Mouse (Mus musculus) spleen, adult 2 months (tissue): ENCODE data around the gene Rela. TPM values are rescaled to one million over a fixed set of nuclear protein-coding genes. Genes with fewer than 3 reads are reported as not detected.

Experiments
- DNase-seq, 2 experiments: peaks; one replicate each; pipeline versions ENCODE4 v3.0.0 to v3.0.0-alpha.2; 2012 to 2021; ENCODE audit warnings: low spot score in 2 of 2, low read depth in 1 of 2
- H3K27ac ChIP-seq: fragments of 200-500 bp; 2 replicates; pipeline ENCODE4 v1.5.1; 2012; ENCODE audit warnings: low read length, inconsistent platforms; ENCODE audit not compliant: insufficient read depth
- H3K27me3 ChIP-seq: fragments of 200-500 bp; 2 replicates; pipeline ENCODE4 v1.6.1; 2012; ENCODE audit warnings: mild to moderate bottlenecking, moderate library complexity, low read length, inconsistent platforms; ENCODE audit not compliant: control insufficient read depth, insufficient read depth
- H3K36me3 ChIP-seq: fragments of 200-500 bp; 2 replicates; pipeline ENCODE4 v1.6.1; 2012; ENCODE audit warnings: mild to moderate bottlenecking, low read length, inconsistent platforms; ENCODE audit not compliant: control insufficient read depth, insufficient read depth
- H3K4me1 ChIP-seq: fragments of 200-500 bp; 2 replicates; pipeline ENCODE4 v1.6.1; 2011; ENCODE audit warnings: inconsistent platforms; ENCODE audit not compliant: control insufficient read depth, insufficient read depth, insufficient read length
- H3K4me3 ChIP-seq: fragments of 200-500 bp; 2 replicates; pipeline ENCODE4 v1.5.1; 2011; ENCODE audit warnings: mild to moderate bottlenecking, inconsistent platforms; ENCODE audit not compliant: insufficient read depth, insufficient read length; ENCODE audit errors: extremely low read depth
- CTCF ChIP-seq: fragments of 200-500 bp; IDR thresholded peaks from 2 replicates; pipeline ENCODE4 v1.5.1; 2011; ENCODE audit warnings: mild to moderate bottlenecking, inconsistent platforms; ENCODE audit not compliant: insufficient read depth, insufficient read length, insufficient replicate concordance; ENCODE audit errors: extremely low read depth
- POLR2A ChIP-seq: fragments of 200-500 bp; IDR thresholded peaks from 2 replicates; pipeline ENCODE4 v1.6.1; 2011; ENCODE audit warnings: low read depth, low read length, inconsistent platforms
- WGBS: fragments of 180-500 bp; shearing (Covaris S2); methylation state at CpG from one replicate; pipeline ENCODE4 v1.1.7; 2018; 5-methylcytosine and 5-hydroxymethylcytosine counted together
- polyA plus RNA-seq: library from polyadenylated mRNA; depleted of rRNA; stranded (reverse); fragments of >200 nt; gene quantifications from 2 replicates; pipeline ENCODE4 v1.2.3, GENCODE M21; 2012; rRNA removed

Rela gene
- polyA plus RNA-seq, 1 experiment, result 87.1 TPM

DNA sequence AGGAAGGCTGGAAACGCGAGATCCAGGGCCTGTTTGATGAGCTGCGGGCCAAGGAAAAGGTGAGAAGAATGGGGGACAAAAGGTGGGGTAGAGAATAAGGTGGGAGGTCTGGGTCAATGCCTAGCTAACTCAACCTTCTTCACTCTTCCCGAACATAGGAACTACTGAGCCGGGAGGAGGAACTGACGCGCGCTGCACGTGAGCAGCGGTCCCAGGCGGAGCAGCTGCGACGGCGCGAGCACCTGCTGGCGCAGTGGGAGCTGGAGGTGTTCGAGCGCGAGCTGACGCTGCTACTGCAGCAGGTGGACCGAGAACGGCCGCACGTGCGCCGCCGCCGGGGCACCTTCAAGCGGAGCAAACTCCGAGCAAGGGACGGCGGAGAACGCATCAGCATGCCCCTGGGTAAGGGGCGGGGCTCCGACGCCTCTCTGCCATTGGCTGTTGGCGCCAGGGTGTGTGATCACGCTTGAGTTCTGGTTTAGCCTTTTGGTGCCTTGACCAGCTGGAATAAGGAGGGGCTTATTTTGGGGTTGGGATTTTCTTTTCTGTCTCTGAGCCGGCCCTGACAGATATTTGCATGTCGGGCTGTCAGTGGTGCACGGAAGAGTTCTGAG lies 58.7 kb downstream of the Rela start:
- Histone ChIP-seq H3K4me1 (peaks cover 10% of the 10 kb centered on the region; the same call in 1 of the 2 replicates), H3K4me3 (no peak overlapping the region), H3K36me3 (peaks cover 69% of the 10 kb centered on the region), H3K27me3 (no peaks in the 10 kb centered on the region), H3K27ac (no peak overlapping the region)
- TF ChIP-seq CTCF (no peak), POLR2A (no peak)
- DNase-seq, result no peak
- 94% methylated on average over 41 of the region's 41 CpGs for WGBS

Other genes starting within 250 kb of the Rela start
- gene Sart1, start 248.8 kb upstream of the Rela start, polyA plus RNA-seq, result 19.2 and 27.3 TPM in 2 replicates
- gene Tsga10ip, start 235.0 kb upstream of the Rela start, polyA plus RNA-seq, result 1.9 and 2.3 TPM in 2 replicates
- gene Drap1, start 212.5 kb upstream of the Rela start, polyA plus RNA-seq, result 59.6 and 75.8 TPM in 2 replicates
- gene AI837181, start 212.3 kb upstream of the Rela start, polyA plus RNA-seq, result 76.4 and 95.8 TPM in 2 replicates
- gene Fosl1, start 189.9 kb upstream of the Rela start, polyA plus RNA-seq, result 0.04 and 0.40 TPM in 2 replicates
- gene Ccdc85b, start 179.6 kb upstream of the Rela start, polyA plus RNA-seq, result 5.3 and 6.8 TPM in 2 replicates
- gene Fibp, start 176.9 kb upstream of the Rela start, polyA plus RNA-seq, result 80.4 and 131 TPM in 2 replicates
- gene Ctsw, start 169.0 kb upstream of the Rela start, polyA plus RNA-seq, result 27.6 and 34.3 TPM in 2 replicates
- gene Efemp2, start 163.5 kb upstream of the Rela start, polyA plus RNA-seq, result 21.7 and 29.4 TPM in 2 replicates
- 41.5 and 53.9 TPM in 2 replicates for gene Mus81, start 149.1 kb upstream of the Rela start, polyA plus RNA-seq
- 427 and 734 TPM in 2 replicates for gene Cfl1, start 147.0 kb upstream of the Rela start, polyA plus RNA-seq
- gene 1700020D05Rik, start 133.7 kb upstream of the Rela start, polyA plus RNA-seq, result 0.77 and 1.5 TPM in 2 replicates
- 10.8 and 12.2 TPM in 2 replicates for gene Snx32, start 126.9 kb upstream of the Rela start, polyA plus RNA-seq
- gene Ovol1, start 76.8 kb upstream of the Rela start, polyA plus RNA-seq, result 0.05 TPM in 2 replicates
- 18.6 and 25.0 TPM in 2 replicates for gene Ap5b1, start 69.5 kb upstream of the Rela start, polyA plus RNA-seq
- 47.8 and 74.6 TPM in 2 replicates for gene Rnaseh2c, start 35.6 kb upstream of the Rela start, polyA plus RNA-seq
- 37.3 and 46.1 TPM in 2 replicates for gene Kat5, start 27.2 kb upstream of the Rela start, polyA plus RNA-seq
- gene Sipa1, start 26.2 kb downstream of the Rela start, polyA plus RNA-seq, result 417 and 497 TPM in 2 replicates
- gene Map3k11, start 51.3 kb downstream of the Rela start, polyA plus RNA-seq, result 73.4 and 88.7 TPM in 2 replicates
- gene Pcnx3, start 51.4 kb downstream of the Rela start, polyA plus RNA-seq, result 195 and 236 TPM in 2 replicates
- 0.19 and 0.39 TPM in 2 replicates for gene Kcnk7, start 66.9 kb downstream of the Rela start, polyA plus RNA-seq
- 94.6 and 101 TPM in 2 replicates for gene Ehbp1l1, start 88.8 kb downstream of the Rela start, polyA plus RNA-seq
- 124 and 173 TPM in 2 replicates for gene Fam89b, start 92.2 kb downstream of the Rela start, polyA plus RNA-seq
- 22.5 and 25.8 TPM in 2 replicates for gene Ltbp3, start 103.4 kb downstream of the Rela start, polyA plus RNA-seq
- 65.4 and 68.0 TPM in 2 replicates for gene Scyl1, start 133.9 kb downstream of the Rela start, polyA plus RNA-seq
- gene Frmd8, start 237.8 kb downstream of the Rela start, polyA plus RNA-seq, result 42.3 and 43.9 TPM in 2 replicates
- gene Slc25a45, start 240.3 kb downstream of the Rela start, polyA plus RNA-seq, result 36.6 and 37.6 TPM in 2 replicates